Mouse (Mus musculus) MEL (cell line): ENCODE data around the gene Prss22. TPM values are rescaled to one million over a fixed set of nuclear protein-coding genes. Genes with fewer than 3 reads are reported as not detected.
"Not testable (repeated sequence)": the region's sequence is repeated elsewhere in the genome, so short reads cannot be mapped to it uniquely, and the experiment has no call there.

Experiments used
- DNase-seq: peaks from one replicate; pipeline ENCODE4 v3.0.0; 2011; ENCODE audit warnings: low read depth, low spot score
- H3K27ac ChIP-seq: 2 replicates; pipeline ENCODE4 v1.5.1; 2012; ENCODE audit warnings: low read depth, mild to moderate bottlenecking, control low read depth, low read length, moderate library complexity; ENCODE audit not compliant: control insufficient read depth
- H3K27me3 ChIP-seq, 2 experiments: fragments of 150-350 bp in 1 of 2; sonication (generic) in 1 of 2; 2 replicates each; pipeline ENCODE4 v1.6.1; 2012; ENCODE audit warnings: low read length in 2 of 2, mild to moderate bottlenecking in 2 of 2, improper control_type of control experiment in 1 of 2, moderate library complexity in 1 of 2; ENCODE audit not compliant: insufficient read depth in 2 of 2, control insufficient read depth in 1 of 2
- H3K36me3 ChIP-seq, 2 experiments: 2 replicates each; pipeline ENCODE4 v1.6.1; 2012 to 2014; ENCODE audit warnings: low read length in 2 of 2, improper control_type of control experiment in 1 of 2, inconsistent platforms in 1 of 2, mild to moderate bottlenecking in 1 of 2; ENCODE audit not compliant: insufficient read depth in 2 of 2, control insufficient read depth in 1 of 2
- H3K4me1 ChIP-seq, 2 experiments: fragments of 150-350 bp in 1 of 2; sonication (generic) in 1 of 2; 2 replicates each; pipeline ENCODE4 v1.6.1; 2012; ENCODE audit warnings: low read length in 2 of 2, improper control_type of control experiment in 1 of 2, mild to moderate bottlenecking in 1 of 2; ENCODE audit not compliant: insufficient read depth in 2 of 2, control insufficient read depth in 1 of 2
- H3K4me3 ChIP-seq, 2 experiments: fragments of 150-350 bp in 1 of 2; sonication (generic) in 1 of 2; 2 replicates each; pipeline ENCODE4 v1.5.1; 2012; ENCODE audit warnings: low read depth in 2 of 2, low read length in 2 of 2, mild to moderate bottlenecking in 2 of 2, moderate library complexity in 2 of 2, control low read depth in 1 of 2, improper control_type of control experiment in 1 of 2; ENCODE audit not compliant: control insufficient read depth in 1 of 2, insufficient read depth in 1 of 2
- H3K79me2 ChIP-seq: 2 replicates; pipeline ENCODE4 v1.6.1; 2012; ENCODE audit warnings: mild to moderate bottlenecking, low read length, moderate library complexity; ENCODE audit not compliant: control insufficient read depth, poor library complexity, insufficient read depth
- H3K9ac ChIP-seq: 2 replicates; pipeline ENCODE4 v1.6.1; 2012; ENCODE audit warnings: low read depth, mild to moderate bottlenecking, control low read depth, low read length, moderate library complexity; ENCODE audit not compliant: control insufficient read depth, poor library complexity, severe bottlenecking
- H3K9me3 ChIP-seq: fragments of 150-350 bp; sonication (generic); replicated peaks from 2 replicates; pipeline ENCODE4 v1.6.1; 2012; ENCODE audit warnings: mild to moderate bottlenecking, low read length, improper control_type of control experiment, moderate library complexity; ENCODE audit not compliant: insufficient read depth
- polyA plus RNA-seq, 2 experiments: library from polyadenylated mRNA; stranded (reverse) in 1 of 2; unstranded in 1 of 2; fragments of >175 nt in 1 of 2; fragments of >200 nt in 1 of 2; gene quantifications; 2 replicates each; pipeline versions ENCODE4 v1.2.1 to v1.2.4; 2012; ENCODE audit warnings: low replicate concordance in 2 of 2, low read depth in 1 of 2; ENCODE audit not compliant: insufficient read length in 2 of 2, insufficient read depth in 1 of 2, missing spikeins in 1 of 2
- total RNA-seq: library from RNA; depleted of rRNA; stranded (reverse); fragments of 300-350 nt; gene quantifications from 2 replicates; pipeline ENCODE4 v1.2.3, GENCODE M21; 2012; rRNA removed

Gene Prss22
- total and polyA plus RNA-seq, 3 experiments = not detected

GRCm38 (mm10) chr17:23947486-23947885, 50.4 kb downstream of the Prss22 start:
- DNase-seq, H3K9me3 ChIP-seq, H3K9ac ChIP-seq, H3K27ac ChIP-seq, H3K36me3 ChIP-seq, H3K4me1 ChIP-seq, H3K79me2 ChIP-seq, H3K27me3 ChIP-seq, H3K4me3 ChIP-seq: not testable (repeated sequence)

Other genes starting within 250 kb of the Prss22 start
- gene Flywch1, start 226.5 kb downstream of the Prss22 start, total RNA-seq = 14.8 and 15.3 TPM in 2 replicates
- 10 to 100 TPM in 1 of 2 experiments, not detected in 1; 29.7 TPM for gene Flywch1, start 226.5 kb downstream of the Prss22 start, polyA plus RNA-seq
- 0.62 and 0.69 TPM in 2 replicates for gene Flywch2, start 212.0 kb downstream of the Prss22 start, total RNA-seq
- 1 to 10 TPM in 1 of 2 experiments, not detected in 1; 6.2 TPM for gene Flywch2, start 212.0 kb downstream of the Prss22 start, polyA plus RNA-seq
- gene Srrm2, start 207.6 kb downstream of the Prss22 start, total RNA-seq = 56.2 and 68.9 TPM in 2 replicates
- gene Srrm2, start 207.6 kb downstream of the Prss22 start, polyA plus RNA-seq = 100 to 1,000 TPM; 505 to 988 TPM
- gene Elob, start 169.0 kb downstream of the Prss22 start, total RNA-seq = 453 and 486 TPM in 2 replicates
- 100 to 1,000 TPM in 1 of 2 experiments, not detected in 1; 609 TPM for gene Elob, start 169.0 kb downstream of the Prss22 start, polyA plus RNA-seq
- 0.08 and 0.42 TPM in 2 replicates for gene Prss33, start 162.0 kb downstream of the Prss22 start, total RNA-seq
- 1 to 10 TPM in 1 of 2 experiments, not detected in 1; 1.0 TPM for gene Prss33, start 162.0 kb downstream of the Prss22 start, polyA plus RNA-seq
- gene Prss32, start 154.2 kb downstream of the Prss22 start, total RNA-seq = not detected in 2 replicates
- under 1 TPM in 1 of 2 experiments, not detected in 1; 0.71 TPM for gene Prss32, start 154.2 kb downstream of the Prss22 start, polyA plus RNA-seq
- 2.6 and 3.4 TPM in 2 replicates for gene Prss41, start 153.9 kb downstream of the Prss22 start, total RNA-seq
- 10 to 100 TPM in 1 of 2 experiments, not detected in 1; 12.8 TPM for gene Prss41, start 153.9 kb downstream of the Prss22 start, polyA plus RNA-seq
- not detected in 2 replicates for gene Prss21, start 130.0 kb downstream of the Prss22 start, total RNA-seq
- not detected for gene Prss21, start 130.0 kb downstream of the Prss22 start, polyA plus RNA-seq
- gene Dcpp1, start 117.2 kb downstream of the Prss22 start, total RNA-seq = not detected in 2 replicates
- not detected for gene Dcpp1, start 117.2 kb downstream of the Prss22 start, polyA plus RNA-seq
- not detected in 2 replicates for gene Dcpp2, start 117.2 kb downstream of the Prss22 start, total RNA-seq
- gene Dcpp2, start 117.2 kb downstream of the Prss22 start, polyA plus RNA-seq = not detected
- gene Dcpp3, start 80.6 kb downstream of the Prss22 start, total RNA-seq = not detected in 2 replicates
- gene Dcpp3, start 80.6 kb downstream of the Prss22 start, polyA plus RNA-seq = not detected
- gene Sbp, start 56.4 kb downstream of the Prss22 start, total RNA-seq = not detected in 2 replicates
- not detected for gene Sbp, start 56.4 kb downstream of the Prss22 start, polyA plus RNA-seq
- gene Sbpl, start 42.8 kb downstream of the Prss22 start, total RNA-seq = not detected in 2 replicates
- not detected for gene Sbpl, start 42.8 kb downstream of the Prss22 start, polyA plus RNA-seq
- gene Prss30, start 17.5 kb downstream of the Prss22 start, total RNA-seq = not detected in 2 replicates
- not detected for gene Prss30, start 17.5 kb downstream of the Prss22 start, polyA plus RNA-seq
- not detected in 2 replicates for gene Prss27, start 40.0 kb upstream of the Prss22 start, total RNA-seq
- gene Prss27, start 40.0 kb upstream of the Prss22 start, polyA plus RNA-seq = not detected
- gene Kctd5, start 75.4 kb upstream of the Prss22 start, total RNA-seq = 19.3 and 20.2 TPM in 2 replicates
- 10 to 100 TPM in 1 of 2 experiments, not detected in 1; 33.2 TPM for gene Kctd5, start 75.4 kb upstream of the Prss22 start, polyA plus RNA-seq
- 19.0 and 19.3 TPM in 2 replicates for gene Pdpk1, start 152.8 kb upstream of the Prss22 start, total RNA-seq
- gene Pdpk1, start 152.8 kb upstream of the Prss22 start, polyA plus RNA-seq = 10 to 100 TPM; 18.3 to 26.9 TPM
- gene Amdhd2, start 165.7 kb upstream of the Prss22 start, total RNA-seq = 11.4 and 15.9 TPM in 2 replicates
- 10 to 100 TPM in 1 of 2 experiments, not detected in 1; 36.1 TPM for gene Amdhd2, start 165.7 kb upstream of the Prss22 start, polyA plus RNA-seq
- gene Atp6v0c, start 171.6 kb upstream of the Prss22 start, total RNA-seq = 58.4 and 59.3 TPM in 2 replicates
- 100 to 1,000 TPM; 125 to 515 TPM for gene Atp6v0c, start 171.6 kb upstream of the Prss22 start, polyA plus RNA-seq
- 21.8 and 24.3 TPM in 2 replicates for gene Tbc1d24, start 207.5 kb upstream of the Prss22 start, total RNA-seq
- 10 to 100 TPM; 27.3 to 34.2 TPM for gene Tbc1d24, start 207.5 kb upstream of the Prss22 start, polyA plus RNA-seq
- 1.7 and 2.7 TPM in 2 replicates for gene Ntn3, start 211.4 kb upstream of the Prss22 start, total RNA-seq
- gene Ntn3, start 211.4 kb upstream of the Prss22 start, polyA plus RNA-seq = 1 to 10 TPM in 1 of 2 experiments, not detected in 1; 2.5 TPM
- 18.5 and 22.6 TPM in 2 replicates for gene Tedc2, start 222.8 kb upstream of the Prss22 start, total RNA-seq
- gene Tedc2, start 222.8 kb upstream of the Prss22 start, polyA plus RNA-seq = 10 to 100 TPM in 1 of 2 experiments, not detected in 1; 24.6 TPM